Mouse (Mus musculus): ENCODE results near the gene Srsf12. TPM values are rescaled to one million over a fixed set of nuclear protein-coding genes. Genes with fewer than 3 reads are reported as not detected.
A peak's percentile ranks its signal among the peaks of the same experiment; 100 is the strongest.

Gene Srsf12
- total RNA-seq, 2 experiments from 2014 or later, result 24.2 to 26.5 TPM

DNA sequence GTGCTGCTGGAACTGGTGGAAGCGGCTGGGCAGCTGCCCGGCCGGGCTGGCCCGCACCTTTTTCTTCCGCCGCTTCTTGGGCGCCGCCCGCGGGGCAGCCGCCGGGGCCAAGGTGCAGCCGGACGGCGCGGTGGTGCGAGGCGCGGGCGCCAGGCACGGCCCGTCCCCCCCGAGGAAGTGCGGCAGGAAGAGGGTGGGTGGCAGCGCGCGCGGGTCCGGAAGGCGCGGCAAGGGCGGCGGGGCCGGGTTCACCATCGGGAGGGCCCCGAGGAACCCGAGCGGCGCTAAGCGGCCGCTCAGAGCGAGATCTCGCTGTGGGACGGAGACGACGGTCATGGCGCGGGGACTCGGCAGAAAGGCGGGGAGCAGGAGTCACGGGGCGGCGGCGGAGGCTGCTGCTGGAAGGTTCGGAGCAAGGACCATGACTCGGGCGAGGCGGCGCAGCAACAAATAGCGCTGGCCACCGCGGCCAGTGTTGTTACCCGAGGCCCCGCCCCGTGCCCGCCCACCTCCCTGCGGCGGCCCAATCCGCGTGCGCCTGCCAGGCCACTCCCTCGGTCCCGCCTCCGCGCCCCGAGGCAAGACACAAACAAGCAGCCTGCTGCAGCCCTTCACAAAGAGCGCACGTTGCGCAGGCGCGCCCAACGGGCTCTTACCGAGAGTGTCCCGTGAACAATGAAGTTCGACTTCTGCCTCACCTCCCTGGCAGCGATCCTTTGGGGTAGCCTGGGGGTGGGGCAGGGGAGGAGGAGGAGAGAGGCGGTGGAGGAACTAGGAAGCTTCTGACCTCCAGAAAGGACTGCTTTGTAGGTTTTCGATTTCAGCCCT, 39.5 kb downstream of the Srsf12 start:
- peak; percentile 98 for DNase-seq (ENCODE audit: low spot score in 2 of 2)

DNA sequence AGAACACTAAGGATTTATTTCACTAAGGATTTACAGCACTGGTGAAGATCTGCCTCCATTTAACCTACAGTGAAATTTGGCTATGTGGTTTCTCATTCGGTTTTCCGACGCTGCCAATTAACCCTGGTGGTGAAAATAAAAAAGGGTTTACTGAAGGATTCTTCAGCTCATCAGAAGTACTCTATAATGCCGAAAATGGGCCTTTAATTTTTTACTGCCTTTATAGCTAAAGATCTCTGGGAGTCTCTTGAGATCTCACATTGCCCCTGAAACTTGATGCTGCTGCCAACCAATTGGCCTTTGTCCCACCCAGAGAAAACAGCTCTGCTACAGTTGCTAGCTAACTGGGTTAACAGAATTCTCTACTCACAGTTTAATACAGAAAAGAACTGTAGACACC, 40.1 kb downstream of the Srsf12 start:
- DNase-seq (ENCODE audit: low spot score in 2 of 2), result no peak

GRCm38 (mm10) chr4:33249716-33250230, 41.0 kb downstream of the Srsf12 start:
- DNase-seq (ENCODE audit: low spot score in 2 of 2), result no peak

DNA sequence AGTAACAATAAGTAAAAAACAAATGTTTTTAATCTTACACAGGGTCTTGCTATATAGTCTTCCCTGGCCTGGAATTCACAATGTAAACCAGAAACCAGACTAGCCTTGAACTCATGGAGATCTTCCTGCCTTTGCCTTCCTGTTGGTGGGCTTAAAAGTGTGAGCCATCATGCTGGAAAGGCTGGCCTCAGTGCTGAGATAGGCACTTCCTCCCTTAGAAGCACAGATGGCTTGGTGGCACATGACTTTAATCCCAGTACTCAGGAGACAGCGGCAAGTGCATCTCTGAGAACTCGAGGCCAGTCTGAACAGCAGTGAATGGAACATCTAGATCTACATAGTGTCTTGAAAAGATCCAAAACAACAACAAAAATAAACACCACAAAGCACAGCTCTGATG, 42.1 kb downstream of the Srsf12 start:
- no peak for DNase-seq (ENCODE audit: low spot score in 2 of 2)

DNA sequence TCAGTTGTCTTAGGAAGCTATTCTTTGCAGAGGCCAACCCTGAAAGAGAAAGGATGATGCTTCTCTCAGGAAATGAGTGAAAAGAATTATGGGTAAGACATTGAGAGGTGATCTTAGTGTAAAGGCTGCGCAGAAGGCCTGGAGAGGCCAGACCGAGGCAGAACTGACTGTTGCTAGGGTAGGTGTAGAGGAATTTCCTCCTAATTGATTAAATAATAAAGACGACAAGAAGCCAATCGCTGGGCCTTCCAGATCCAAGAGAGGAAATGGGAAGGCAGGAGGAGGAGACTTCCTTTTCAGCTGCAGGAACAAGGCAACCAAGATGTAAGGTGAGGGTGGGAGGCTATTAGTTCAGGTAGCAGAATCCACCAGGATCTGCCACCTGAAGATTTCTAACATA, 45.9 kb downstream of the Srsf12 start:
- no peak for DNase-seq (ENCODE audit: low spot score in 2 of 2)

- no peak for DNase-seq (ENCODE audit: low spot score in 2 of 2)
These were observed 48.6 kb downstream of the Srsf12 start for GRCm38 (mm10) chr4:33257263-33257964.

DNA sequence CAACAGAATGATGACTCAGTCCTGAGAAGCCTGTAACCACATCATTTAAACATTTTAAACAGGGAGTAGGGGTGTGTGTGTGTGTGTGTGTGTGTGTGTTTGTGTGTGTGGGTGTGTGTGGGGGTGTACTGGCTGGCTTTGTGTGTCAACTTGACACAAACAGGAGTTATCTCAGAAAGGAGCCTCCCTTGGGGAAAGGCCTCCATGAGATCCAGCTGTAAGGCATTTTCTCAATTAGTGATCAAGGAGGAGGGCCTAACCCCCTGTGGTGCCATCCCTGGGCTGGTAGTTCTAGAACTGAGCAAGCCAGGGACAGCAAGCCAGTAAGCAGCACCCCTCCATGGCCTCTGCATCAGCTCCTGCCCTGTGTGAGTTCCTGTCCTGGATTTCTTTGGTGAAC, 51.5 kb downstream of the Srsf12 start:
- DNase-seq (ENCODE audit: low spot score in 2 of 2), result no peak

DNA sequence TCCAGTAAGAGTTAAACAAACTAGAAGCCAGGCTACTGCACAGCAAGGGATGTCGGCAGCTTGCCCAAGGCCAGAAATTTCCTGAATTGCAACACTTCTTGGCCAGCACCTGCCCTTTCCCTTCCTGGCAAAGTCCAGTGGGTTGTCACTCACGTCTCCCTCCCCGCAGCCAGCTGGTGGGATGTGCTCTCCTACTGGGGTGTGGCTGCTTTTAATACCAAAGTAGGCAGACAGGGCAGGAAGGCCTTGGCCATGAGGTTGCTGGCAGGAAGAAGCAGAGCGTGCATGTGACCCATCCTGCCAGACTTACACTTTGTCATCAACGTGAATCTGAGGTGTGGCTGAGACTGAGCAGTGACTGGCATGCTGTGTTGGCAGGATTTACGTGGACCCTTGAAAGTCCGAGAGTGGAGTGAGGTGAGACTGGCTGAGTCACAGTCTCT, 52.5 kb downstream of the Srsf12 start:
- DNase-seq (ENCODE audit: low spot score in 2 of 2), result peak in 1 of 2 experiments; percentile 34

DNA sequence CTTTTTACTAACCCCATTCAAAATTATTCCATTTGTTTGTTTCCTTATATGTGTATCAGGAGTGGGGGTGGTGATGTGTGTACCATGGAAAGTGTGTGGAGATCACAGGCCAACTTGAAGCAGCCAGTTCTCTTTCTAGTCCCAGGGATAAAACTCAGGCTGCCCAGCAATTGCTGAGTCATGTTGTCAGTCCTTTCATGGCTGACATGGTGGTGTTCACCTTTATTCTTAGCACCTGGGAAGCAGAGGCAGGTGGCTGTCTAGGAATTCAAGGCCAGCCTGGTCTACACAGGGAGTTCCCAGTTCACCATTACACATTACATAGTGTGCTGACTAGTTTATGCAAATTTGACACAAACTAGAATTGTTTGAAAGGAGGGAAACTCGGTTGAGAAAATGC, 54.1 kb downstream of the Srsf12 start:
- DNase-seq (ENCODE audit: low spot score in 2 of 2), result no peak

DNA sequence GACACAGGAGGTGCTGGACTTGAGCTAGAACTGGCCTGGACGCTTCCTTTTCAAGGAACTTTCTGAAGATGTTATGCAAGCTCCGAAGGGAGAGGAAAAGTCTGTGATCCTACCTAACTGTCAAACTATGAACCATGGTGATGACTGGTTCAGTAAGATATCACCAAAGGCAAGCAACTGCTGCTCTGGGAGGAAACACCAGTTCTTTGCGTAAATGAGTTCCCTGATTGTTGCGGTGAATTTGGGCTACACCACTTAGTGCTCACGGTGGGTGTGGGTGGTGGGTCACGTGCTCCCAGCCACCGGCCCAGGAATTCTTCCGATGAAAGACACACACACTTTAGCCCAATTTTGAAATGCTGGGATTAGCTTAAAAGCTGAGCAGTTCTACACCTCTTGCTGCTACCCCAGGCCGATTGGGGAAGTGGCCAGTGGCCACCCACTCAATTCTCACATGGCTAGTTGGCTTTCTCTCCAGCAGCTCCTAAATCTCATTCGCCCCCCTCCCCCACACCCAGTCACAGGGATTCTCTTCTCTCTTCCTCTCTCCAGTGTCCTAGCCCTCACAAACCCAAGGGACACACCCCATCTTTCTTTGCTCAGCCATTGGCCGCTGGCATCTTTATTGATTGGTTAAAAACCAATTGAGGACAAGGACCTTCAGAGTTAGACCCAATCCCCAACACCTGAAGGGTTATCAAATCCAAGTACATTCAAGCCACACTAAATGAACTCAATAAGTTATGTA, 56.4 kb downstream of the Srsf12 start:
- no peak for DNase-seq (ENCODE audit: low spot score in 2 of 2)

DNA sequence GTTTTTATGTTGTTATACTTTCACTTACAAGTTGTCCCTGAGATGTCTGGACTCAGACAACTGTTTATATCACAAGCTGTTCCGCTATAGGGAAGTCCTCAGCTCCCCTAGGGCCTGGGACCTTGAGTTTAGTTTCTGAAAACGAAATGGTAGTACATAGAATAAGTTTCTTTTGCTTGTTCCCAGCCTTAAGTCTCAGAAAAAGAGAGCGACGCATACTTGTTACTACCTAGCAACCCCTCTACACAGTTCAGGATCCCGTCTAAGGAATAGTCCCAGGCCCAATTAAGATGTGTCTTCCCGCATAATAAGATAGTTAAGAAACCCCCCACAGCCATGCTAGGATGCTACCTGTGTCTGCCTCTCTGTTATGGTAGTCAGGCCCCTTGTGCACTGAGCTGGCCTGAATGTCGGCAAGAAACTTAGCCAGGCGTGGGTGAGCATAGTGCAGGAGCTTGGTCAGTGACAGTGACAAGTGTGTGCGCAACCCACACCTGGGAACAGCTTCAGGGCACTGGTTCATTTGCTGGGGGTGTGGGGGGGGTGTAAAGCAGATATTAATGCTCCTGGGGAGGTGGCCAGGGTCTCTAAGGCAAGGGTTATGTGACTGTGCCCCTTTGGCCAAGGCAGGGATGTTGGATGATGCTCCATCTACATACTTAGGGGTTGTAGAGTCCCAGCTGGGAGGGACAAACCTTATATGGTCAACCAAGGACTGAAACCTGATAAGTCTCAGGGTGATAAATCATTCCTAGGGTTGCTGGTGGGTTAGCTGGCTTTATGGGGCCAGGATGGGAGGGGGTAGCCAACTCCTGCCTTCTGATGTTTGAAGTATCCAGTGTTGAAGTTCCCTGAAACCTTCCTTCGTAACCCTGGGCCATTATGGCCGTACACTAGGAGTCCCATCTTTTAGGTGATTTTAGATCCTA, 61.9 kb downstream of the Srsf12 start:
- DNase-seq (ENCODE audit: low spot score in 2 of 2), result no peak

GRCm38 (mm10) chr4:33273437-33273836, 64.6 kb downstream of the Srsf12 start:
- no peak for DNase-seq (ENCODE audit: low spot score in 2 of 2)

DNA sequence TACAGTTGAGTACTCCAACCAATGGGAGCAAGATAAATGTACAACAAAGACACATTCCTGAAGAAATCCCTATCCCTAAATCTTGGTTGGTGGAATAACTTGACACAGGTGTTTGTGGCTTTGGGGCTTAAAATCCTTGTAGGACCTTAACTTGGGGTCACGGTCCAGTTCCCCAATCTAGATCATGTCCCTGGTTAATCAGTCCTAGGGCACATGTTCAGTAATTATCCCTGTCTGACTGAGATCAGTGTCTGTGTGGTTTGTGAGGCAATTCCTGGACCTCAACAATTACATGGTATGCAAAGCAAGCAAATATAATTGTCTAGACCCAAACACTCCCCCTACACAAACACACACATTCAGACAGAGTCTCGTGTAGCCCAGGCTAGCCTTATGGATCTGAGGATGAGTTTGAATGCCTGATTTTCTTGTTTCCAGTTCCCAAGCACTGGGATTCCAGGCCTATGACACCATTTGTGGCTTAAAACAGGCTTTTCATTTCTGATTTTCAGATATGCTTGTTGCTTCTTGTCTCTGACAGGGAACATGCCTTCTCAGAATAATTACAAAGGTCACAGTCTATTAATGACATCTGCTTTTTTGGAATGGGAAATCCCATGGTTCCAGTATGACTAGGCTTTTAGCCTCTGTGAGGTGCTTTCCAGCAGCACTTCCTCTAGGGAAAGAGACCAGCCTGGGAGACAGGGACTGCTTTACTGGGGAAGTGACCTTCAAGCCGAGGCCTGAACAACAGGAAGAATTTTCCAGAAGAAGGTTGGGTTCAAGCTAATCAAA, 73.3 kb downstream of the Srsf12 start:
- DNase-seq (ENCODE audit: low spot score in 2 of 2), result no peak

Other genes with a start within 250 kb of the Srsf12 start
- 10 to 100 TPM; 64.8 to 70.4 TPM for gene Rragd, start 226.0 kb upstream of the Srsf12 start, total RNA-seq (2021)
- 100 to 1,000 TPM in 1 of 2 experiments, 10 to 100 TPM in 1; 92.7 to 100 TPM for gene Ube2j1, start 177.6 kb upstream of the Srsf12 start, total RNA-seq (2021)
- gene Gabrr2, start 146.0 kb upstream of the Srsf12 start, total RNA-seq (2021), result under 1 TPM; 0.62 to 0.81 TPM
- gene Gabrr1, start 76.5 kb upstream of the Srsf12 start, total RNA-seq (2021), result under 1 TPM in 1 of 2 experiments, not detected in 1; 0.13 TPM
- gene Pm20d2, start 19.3 kb upstream of the Srsf12 start, total RNA-seq (2021), result 10 to 100 TPM in 1 of 2 experiments, 1 to 10 TPM in 1; 9.5 to 10.1 TPM
- gene Pnrc1, start 81.2 kb downstream of the Srsf12 start, total RNA-seq (2021), result 100 to 1,000 TPM; 160 to 168 TPM
- gene Rngtt, start 101.3 kb downstream of the Srsf12 start, total RNA-seq (2021), result 10 to 100 TPM; 27.5 to 34.1 TPM